Mouse (Mus musculus): ENCODE data around the gene Nolc1. TPM values are rescaled to one million over a fixed set of nuclear protein-coding genes. Genes with fewer than 3 reads are reported as not detected.
A peak's percentile ranks its signal among the peaks of the same experiment; 100 is the strongest.

Nolc1 gene
- polyA plus RNA-seq, 1 experiment, result 3.1 TPM

GRCm38 (mm10) chr19:46033911-46034310, 41.8 kb upstream of the Nolc1 start:
- no peaks in the 10 kb centered on the region for H3K27me3 ChIP-seq (ENCODE audit: control insufficient read depth)
- H3K36me3 ChIP-seq (ENCODE audit: control insufficient read depth), result peaks cover 74% of the 10 kb centered on the region
- H3K4me3 ChIP-seq (replicated peaks), result no peak overlapping the region
- peaks cover 5% of the 10 kb centered on the region for H3K9me3 ChIP-seq (ENCODE audit: control insufficient read depth, low read length)
- TF ChIP-seq TAL1 (IDR thresholded peaks at IDR 0.05; ENCODE audit: low read length) (no peak), GATA1 (IDR thresholded peaks at IDR 0.05; ENCODE audit: low read length) (no peak)
- peaks cover 52% of the 10 kb centered on the region for H3K4me1 ChIP-seq (ENCODE audit: control insufficient read depth)

GRCm38 (mm10) chr19:46035971-46036370, 39.7 kb upstream of the Nolc1 start:
- Histone ChIP-seq H3K36me3 (ENCODE audit: control insufficient read depth) (peaks cover 67% of the 10 kb centered on the region), H3K9me3 (ENCODE audit: control insufficient read depth, low read length) (no peaks in the 10 kb centered on the region)

GRCm38 (mm10) chr19:46036477-46037242, 39.0 kb upstream of the Nolc1 start:
- Histone ChIP-seq H3K4me1 (ENCODE audit: control insufficient read depth) (peaks cover 74% of the 10 kb centered on the region), H3K9me3 (ENCODE audit: control insufficient read depth, low read length) (no peaks in the 10 kb centered on the region), H3K27me3 (ENCODE audit: control insufficient read depth) (no peaks in the 10 kb centered on the region), H3K4me3 (replicated peaks) (peak overlapping the region; percentile 89), H3K36me3 (ENCODE audit: control insufficient read depth) (peaks cover 63% of the 10 kb centered on the region)
- no peak for TF ChIP-seq TAL1 (IDR thresholded peaks at IDR 0.05; ENCODE audit: low read length)

More at GRCm38 (mm10) chr19:46035971-46036370, 39.7 kb upstream of the Nolc1 start:
- TF ChIP-seq TAL1 (IDR thresholded peaks at IDR 0.05; ENCODE audit: low read length), result no peak
- peaks cover 68% of the 10 kb centered on the region for H3K4me1 ChIP-seq (ENCODE audit: control insufficient read depth)
- no peaks in the 10 kb centered on the region for H3K27me3 ChIP-seq (ENCODE audit: control insufficient read depth)
- H3K4me3 ChIP-seq (replicated peaks), result peak overlapping the region; percentile 89

- H3K9me3 ChIP-seq (ENCODE audit: control insufficient read depth, low read length), result no peaks in the 10 kb centered on the region
- H3K4me1 ChIP-seq (ENCODE audit: control insufficient read depth), result peaks cover 79% of the 10 kb centered on the region
- no peaks in the 10 kb centered on the region for H3K27me3 ChIP-seq (ENCODE audit: control insufficient read depth)
- TF ChIP-seq TAL1 (IDR thresholded peaks at IDR 0.05; ENCODE audit: low read length), result peak; percentile 57
- TF ChIP-seq GATA1 (IDR thresholded peaks at IDR 0.05; ENCODE audit: low read length), result peak; percentile 80
- H3K36me3 ChIP-seq (ENCODE audit: control insufficient read depth), result peaks cover 57% of the 10 kb centered on the region
- H3K4me3 ChIP-seq (replicated peaks), result peak overlapping the region; percentile 89
These were observed 38.3 kb upstream of the Nolc1 start for GRCm38 (mm10) chr19:46037243-46037924.

GRCm38 (mm10) chr19:46037925-46038850, 37.5 kb upstream of the Nolc1 start:
- Histone ChIP-seq H3K9me3 (ENCODE audit: control insufficient read depth, low read length) (no peaks in the 10 kb centered on the region), H3K4me1 (ENCODE audit: control insufficient read depth) (peaks cover 83% of the 10 kb centered on the region), H3K27me3 (ENCODE audit: control insufficient read depth) (no peaks in the 10 kb centered on the region), H3K36me3 (ENCODE audit: control insufficient read depth) (peaks cover 50% of the 10 kb centered on the region), H3K4me3 (replicated peaks) (peak overlapping the region; percentile 89)
- TF ChIP-seq TAL1 (IDR thresholded peaks at IDR 0.05; ENCODE audit: low read length) (no peak), GATA1 (IDR thresholded peaks at IDR 0.05; ENCODE audit: low read length) (no peak)

GRCm38 (mm10) chr19:46038851-46039260, 36.8 kb upstream of the Nolc1 start:
- H3K9me3 ChIP-seq (ENCODE audit: control insufficient read depth, low read length), result no peaks in the 10 kb centered on the region
- H3K4me3 ChIP-seq (replicated peaks), result peak overlapping the region; percentile 89
- H3K4me1 ChIP-seq (ENCODE audit: control insufficient read depth), result peaks cover 90% of the 10 kb centered on the region
- H3K27me3 ChIP-seq (ENCODE audit: control insufficient read depth), result no peaks in the 10 kb centered on the region
- TF ChIP-seq GATA1 (IDR thresholded peaks at IDR 0.05; ENCODE audit: low read length) (no peak), TAL1 (IDR thresholded peaks at IDR 0.05; ENCODE audit: low read length) (no peak)
- peaks cover 43% of the 10 kb centered on the region for H3K36me3 ChIP-seq (ENCODE audit: control insufficient read depth)

GRCm38 (mm10) chr19:46039478-46039877, 36.2 kb upstream of the Nolc1 start:
- Histone ChIP-seq H3K9me3 (ENCODE audit: control insufficient read depth, low read length) (no peaks in the 10 kb centered on the region), H3K36me3 (ENCODE audit: control insufficient read depth) (peaks cover 37% of the 10 kb centered on the region), H3K4me3 (replicated peaks) (peak overlapping the region; percentile 89), H3K27me3 (ENCODE audit: control insufficient read depth) (no peaks in the 10 kb centered on the region), H3K4me1 (ENCODE audit: control insufficient read depth) (peaks cover 95% of the 10 kb centered on the region)
- TF ChIP-seq GATA1 (IDR thresholded peaks at IDR 0.05; ENCODE audit: low read length), result no peak
- no peak for TF ChIP-seq TAL1 (IDR thresholded peaks at IDR 0.05; ENCODE audit: low read length)

DNA sequence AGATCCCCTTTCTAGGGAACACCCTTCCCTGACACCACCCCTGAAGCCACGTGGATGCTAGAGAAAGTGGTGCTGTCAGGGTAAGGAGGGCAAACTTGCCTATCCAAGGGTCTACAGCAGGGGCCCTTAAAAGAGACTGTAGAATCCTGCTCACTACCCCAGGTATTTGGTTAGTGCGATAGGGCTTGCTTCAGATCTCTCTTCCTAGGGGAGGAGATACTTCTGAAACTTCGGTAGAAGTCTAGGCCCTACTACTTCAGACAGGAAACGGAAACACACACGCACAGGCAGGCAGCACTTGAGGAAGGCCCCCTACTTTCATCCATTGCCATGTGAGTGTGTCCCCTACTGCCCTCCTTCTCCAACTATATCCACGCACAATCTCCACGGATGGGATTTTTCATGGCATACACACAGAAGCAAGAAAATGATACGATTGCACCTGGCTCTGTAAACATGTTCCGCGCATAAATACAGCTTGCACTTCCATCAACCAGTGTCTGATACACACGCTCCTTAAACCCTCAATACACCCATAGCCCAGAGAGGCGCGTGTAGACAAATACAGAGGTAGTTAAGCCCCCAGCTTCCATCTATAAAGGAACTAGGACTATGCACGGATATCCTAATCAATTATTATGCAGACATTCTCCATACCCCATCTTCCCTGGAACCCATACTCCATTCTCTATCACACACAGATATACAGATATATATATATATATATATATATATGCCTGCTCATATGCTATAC, 35.3 kb upstream of the Nolc1 start:
- TF ChIP-seq GATA1 (IDR thresholded peaks at IDR 0.05; ENCODE audit: low read length), result no peak
- TF ChIP-seq TAL1 (IDR thresholded peaks at IDR 0.05; ENCODE audit: low read length), result no peak
- Histone ChIP-seq H3K4me3 (replicated peaks) (peak overlapping the region; percentile 89), H3K36me3 (ENCODE audit: control insufficient read depth) (peaks cover 29% of the 10 kb centered on the region), H3K4me1 (ENCODE audit: control insufficient read depth) (peaks cover 95% of the 10 kb centered on the region), H3K27me3 (ENCODE audit: control insufficient read depth) (peaks cover 7% of the 10 kb centered on the region), H3K9me3 (ENCODE audit: control insufficient read depth, low read length) (no peaks in the 10 kb centered on the region)

Data from erythroblast, embryonic 14.5 days (primary cell).